Mouse (Mus musculus): ENCODE data around the gene Spata2l.
"Not testable (repeated sequence)": the region's sequence is repeated elsewhere in the genome, so short reads cannot be mapped to it uniquely, and the experiment has no call there.

The Spata2l gene

DNA sequence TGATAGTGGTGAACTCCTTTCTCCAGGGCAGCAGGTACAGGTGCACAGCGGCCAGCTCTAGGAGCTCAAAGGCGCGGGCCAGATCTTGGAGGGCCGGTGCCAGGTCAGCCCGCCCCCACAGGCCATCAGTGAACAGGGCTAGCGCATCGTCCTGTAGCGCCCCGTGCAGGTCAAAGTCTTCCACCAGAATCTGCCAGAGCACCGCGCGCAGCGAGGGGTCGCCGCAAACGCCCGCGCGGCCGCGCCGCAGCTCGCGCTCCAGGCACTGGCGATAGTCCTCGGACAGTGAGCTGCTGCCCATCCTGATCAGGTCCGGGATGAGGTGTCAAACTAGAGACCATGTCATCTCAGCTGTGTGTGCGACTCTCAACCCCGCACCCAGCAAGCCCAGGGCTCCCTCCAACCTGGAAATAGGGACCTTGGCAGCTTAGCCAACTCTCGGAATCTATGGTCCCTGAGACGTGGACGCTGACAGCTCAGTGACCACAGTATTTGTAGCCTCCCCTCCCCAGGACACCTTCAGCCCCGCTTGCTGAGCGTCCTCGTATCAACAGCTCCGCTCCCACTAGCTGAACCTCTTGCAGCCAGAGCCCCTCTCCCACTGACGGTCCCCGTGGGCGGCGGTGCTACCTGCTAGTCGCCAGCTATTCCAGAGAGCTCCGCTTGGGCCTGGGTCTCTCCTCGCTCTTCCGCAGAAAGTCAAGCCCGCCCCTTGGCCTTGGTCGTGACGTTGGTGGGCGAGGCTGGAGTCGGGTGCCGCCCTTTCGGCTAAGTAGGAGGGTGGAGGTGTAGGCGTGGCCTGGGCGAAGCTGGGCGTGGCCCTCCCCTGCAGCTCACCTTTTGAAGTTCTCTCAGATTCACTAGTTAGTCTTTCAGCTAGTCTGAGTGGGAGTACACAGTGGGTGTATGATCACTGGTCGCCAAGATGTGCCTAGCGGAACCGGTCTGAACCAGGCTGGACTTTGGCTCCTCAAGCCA, at the start of gene Spata2l:
Gene Spata2l, minus strand, starts transcription at position 714 of the 978 bp plus-strand sequence.
- DNase-seq (ENCODE audit: low read depth, low spot score): peak; percentile 59

DNA sequence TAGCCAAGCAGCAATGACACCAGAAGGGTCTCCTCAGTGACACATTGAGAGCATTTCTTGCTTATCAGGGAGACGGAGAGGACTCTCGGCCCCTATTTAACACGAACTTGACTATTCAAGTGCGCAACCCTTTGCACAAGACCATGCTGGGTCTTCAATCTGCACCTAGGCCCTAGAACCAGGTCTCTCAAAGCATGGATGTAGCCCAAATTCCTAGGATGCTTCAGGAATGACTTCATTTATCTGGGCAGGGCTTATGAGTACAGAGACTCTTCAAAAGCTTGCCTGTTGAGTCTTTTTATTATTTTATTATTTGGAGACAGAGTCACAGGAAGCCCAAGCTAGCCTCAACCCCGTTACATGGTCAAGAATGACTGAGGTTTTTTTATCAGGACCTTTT, 48.5 kb upstream of the Spata2l start:
- DNase-seq (ENCODE audit: low read depth, low spot score): no peak

DNA sequence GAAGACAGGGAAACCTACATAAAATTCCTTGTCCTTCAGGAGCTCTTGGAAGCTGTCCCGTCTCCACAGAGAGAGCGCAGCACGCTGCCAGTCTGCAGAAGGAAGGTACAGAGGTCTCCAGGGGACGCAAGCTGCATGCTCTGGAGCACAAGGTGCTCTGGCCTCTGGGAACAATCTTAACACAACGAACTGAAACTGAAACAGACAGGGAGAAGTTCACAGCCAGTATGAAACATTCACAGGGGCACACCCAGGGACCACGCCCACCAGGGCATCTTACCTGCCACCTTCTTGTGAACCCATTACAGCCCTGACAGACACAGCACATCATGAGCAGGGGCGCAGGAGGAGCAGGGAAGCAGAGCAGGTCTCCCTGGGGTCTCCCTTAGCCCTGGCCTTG, 48.0 kb upstream of the Spata2l start:
- DNase-seq (ENCODE audit: low read depth, low spot score): no peak

DNA sequence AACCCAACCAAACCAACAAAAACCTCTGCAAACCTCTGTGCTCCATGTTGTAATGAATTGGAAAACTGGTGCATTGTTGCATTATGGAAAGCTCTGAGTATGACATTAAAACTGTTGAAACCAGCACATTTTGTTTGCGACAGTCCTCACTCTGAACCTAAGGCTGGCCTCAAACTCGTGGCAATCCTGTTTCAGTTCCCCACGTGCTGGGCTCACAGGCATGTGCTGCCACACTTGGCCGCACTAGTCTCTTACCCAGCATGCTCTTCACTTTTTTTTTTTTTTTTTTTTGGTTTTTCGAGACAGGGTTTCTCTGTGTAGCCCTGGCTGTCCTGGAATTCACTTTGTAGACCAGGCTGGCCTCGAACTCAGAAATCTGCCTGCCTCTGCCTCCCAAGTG, 47.0 kb upstream of the Spata2l start:
- DNase-seq (ENCODE audit: low read depth, low spot score): not testable (repeated sequence)

DNA sequence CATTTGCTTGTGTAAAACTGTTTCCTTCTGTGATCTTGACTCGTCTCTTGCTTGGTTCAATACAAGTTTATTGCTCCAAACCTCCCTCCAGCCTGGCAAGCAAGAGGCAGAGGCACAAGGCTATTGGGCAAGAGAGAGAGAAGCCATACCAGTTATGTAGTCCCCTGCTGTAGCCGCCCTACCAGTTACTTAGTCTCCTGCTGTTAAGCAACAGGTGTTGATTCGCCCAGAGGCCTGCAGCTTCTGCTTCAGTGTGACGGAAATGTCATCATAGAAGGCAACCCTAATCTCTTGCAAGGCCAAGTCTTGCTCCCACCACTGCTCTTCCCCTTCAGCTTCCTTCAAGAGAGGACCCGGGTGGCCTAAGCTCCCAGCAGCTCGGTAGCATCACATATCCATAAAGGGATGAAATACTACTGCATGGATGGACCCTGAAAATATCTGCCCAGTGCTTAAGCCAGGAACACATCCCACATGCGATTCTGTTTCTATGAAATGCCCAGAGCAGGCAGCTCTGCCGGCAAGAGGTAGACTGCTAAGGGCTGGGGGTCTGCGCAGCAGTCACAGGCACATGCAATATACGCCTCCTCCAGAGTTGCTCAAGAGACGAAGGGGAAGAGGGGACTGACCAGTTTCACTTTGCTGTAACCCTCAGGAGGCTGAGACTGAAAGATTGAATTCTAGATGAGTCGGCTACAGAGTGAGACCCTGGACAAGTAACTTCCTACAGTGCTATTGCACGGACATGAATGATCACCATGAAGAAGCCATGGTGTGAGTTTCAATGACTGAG, 44.5 kb upstream of the Spata2l start:
- no peak for DNase-seq (ENCODE audit: low read depth, low spot score)

DNA sequence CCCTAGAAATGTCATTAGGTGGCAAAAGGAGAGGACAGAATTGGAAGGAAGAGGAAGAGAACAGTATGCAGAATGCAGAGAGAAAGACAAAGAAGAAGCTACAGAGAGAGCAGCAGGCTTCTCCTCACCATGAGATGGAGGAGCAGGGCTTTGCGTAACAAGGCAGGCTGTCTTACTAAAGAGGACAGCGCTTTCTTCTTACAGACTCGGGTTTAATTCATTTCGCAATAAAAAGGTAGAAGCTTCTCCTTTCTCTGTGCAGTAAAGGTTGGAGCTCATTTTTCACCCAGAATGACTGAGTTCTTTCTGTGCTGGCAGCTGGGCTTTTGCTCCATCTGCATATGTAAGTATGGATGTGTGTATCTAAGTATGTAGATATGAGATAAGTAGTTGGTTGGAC, 43.8 kb upstream of the Spata2l start:
- no peak for DNase-seq (ENCODE audit: low read depth, low spot score)

DNA sequence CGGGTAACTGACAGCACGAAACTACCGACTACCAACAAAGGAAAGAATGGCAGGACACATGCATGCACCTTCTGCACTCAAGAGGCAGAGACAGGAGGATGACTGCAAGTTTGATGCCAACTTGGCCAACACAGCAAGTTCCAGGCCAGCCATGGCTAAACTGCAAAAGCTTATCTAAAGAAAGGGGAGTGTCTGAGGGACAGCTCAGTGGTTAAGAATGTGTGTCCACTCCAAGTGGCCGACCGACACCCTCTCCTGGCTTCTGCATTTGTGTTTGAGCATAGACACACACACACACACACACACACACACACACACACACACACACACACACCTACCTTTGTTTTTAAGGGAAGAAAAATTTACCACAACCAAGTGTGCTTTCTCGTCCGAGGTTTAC, 42.4 kb upstream of the Spata2l start:
- no peak for DNase-seq (ENCODE audit: low read depth, low spot score)

DNA sequence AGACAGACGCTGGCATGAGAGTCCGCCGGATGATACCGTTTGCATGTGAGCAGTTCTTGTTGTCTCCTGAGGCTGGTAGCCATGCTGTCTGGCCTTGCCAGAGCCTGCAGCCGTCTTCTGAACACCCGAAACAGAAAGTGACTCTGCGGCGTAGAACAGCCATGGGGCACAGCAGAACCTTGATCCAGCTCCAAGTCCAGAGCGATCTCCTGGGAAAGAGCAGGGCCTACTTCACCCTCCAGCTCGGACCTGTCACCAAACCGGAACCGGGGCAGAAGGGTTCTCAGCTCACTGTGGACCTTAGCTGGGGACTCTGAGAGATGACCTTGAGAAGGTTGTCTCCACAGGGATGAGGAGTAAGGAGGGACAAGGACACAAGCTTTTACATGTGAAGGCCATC, 39.1 kb upstream of the Spata2l start:
- DNase-seq (ENCODE audit: low read depth, low spot score): no peak

DNA sequence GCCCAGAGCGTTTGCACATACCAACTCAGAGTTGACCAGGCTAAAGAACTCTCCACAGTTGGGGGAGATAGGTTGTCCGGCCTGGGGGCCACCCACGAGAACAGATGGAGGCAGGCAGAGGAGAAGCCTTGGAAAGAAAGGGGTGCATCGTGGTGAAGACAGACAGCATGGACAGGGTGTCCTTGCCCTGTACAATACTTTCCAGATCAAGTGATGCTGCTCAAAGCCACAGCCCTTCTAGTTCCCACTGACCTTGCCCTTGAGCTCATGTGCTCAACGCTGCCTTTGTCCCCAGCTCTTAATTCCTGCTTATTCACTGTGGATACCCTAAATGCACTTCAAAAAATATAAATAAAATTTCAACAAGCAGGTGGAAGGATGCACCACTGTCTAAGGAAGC, 38.4 kb upstream of the Spata2l start:
- no peak for DNase-seq (ENCODE audit: low read depth, low spot score)

DNA sequence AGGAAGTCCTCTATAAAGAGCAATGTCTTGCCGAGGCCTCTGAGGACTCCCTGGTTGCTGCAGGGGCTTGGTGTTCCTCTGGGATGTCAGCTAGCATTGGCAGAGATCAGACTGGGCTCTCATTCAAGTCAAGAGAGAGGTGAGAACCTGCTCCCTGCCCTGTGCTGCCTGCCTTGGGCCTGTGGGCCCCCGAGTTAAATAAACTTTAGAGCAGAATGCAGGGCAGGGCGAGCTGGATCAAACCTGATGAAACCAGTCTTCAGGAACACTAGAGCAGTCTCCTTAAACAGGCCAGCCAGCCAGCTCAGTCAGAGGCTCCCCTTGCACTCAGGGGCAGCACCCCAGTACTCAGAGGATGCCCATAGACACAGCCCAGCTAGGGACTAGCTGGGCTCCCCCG, 35.9 kb upstream of the Spata2l start:
- DNase-seq (ENCODE audit: low read depth, low spot score): no peak

DNA sequence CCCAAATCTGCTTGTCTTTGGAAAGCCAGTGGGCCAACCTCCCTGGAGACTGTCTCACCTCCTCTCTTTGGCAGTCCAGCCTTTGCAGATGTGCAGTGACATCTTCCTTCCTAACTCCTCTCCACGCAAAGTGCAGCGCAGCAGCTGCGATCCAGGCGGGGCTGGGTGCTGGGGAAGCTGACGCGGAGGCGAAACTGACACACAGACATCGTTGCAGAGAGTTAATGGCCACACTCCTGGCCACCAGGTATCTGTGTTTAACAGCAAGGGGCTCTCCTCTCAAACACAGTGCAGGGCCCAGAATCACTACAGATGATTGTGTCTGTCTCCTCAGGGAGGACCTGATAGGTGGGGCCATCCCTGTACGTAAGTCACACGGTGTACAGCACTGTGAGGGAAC, 35.1 kb upstream of the Spata2l start:
- no peak for DNase-seq (ENCODE audit: low read depth, low spot score)

DNA sequence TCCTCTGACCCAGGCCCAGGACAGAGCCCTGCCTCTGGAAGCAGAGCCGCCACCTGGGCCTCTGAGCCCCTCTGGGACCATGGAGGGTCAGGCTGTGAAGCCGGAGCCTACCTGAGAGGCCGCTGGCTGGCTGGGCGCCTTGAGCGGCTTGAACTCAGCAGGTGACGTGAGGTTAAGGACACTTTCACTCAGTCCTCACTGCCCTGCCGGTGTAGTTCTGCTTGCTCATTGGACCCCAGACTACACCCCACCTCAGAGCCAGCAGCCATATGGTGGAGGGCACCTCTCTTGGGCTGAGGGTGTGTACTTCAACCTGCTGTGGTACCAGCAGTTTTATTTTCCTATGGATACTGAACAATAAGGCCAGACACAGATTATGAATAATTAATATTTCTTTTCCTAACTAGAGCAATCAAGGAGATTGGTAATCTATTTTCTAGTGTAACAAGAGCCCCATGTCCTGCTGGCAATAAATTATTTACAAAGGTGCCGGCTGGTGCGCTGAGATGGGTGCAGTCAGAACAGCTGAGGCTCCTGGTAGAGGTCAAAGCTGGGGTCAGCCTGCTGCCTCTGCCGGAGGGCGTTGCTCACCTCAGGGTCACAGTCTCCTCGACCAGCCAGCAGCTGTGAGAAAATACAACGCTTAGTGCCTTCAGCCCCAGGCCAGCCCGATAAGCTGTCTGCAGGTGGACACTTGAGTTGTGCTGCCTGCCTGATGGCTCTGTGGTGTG, 32.1 kb upstream of the Spata2l start:
- DNase-seq (ENCODE audit: low read depth, low spot score): no peak

DNA sequence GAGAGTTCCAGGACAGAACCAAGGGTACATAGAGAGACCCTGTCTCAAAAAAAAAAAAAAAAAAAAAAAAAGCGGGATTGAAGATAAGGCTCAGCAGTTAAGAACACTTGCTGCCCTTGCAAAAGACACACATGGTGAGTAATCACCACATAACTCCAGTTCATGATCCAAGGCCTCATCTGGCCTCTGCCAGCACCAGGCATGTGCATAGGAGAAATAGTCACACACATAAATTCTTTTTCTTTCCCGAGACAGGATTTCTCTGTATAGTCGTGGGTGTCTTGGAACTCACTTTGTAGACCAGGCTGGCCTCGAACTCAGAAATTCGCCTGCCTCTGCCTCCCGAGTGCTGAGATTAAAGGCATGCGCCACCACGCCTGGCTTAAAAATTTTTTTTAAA, 21.6 kb upstream of the Spata2l start:
- DNase-seq (ENCODE audit: low read depth, low spot score): not testable (repeated sequence)

DNA sequence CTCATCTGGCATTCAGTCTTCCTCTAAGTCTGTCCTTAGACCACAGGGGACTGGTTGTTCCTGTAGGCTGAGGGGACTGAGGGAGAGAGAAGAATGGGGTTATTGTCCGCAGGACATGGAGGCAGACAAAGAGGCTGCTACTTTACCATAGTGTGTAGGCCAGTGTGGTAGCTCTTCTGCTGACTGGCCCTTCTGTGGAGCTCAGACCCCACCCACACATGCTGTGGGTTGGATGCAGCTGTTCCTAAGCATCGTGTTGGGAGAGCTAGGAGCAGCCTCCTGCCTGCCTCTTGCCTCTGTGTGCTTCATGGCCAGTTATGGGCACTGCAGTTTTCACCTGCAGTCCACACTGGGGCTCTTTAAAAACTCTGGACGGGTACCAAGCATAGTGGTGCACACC, 21.1 kb upstream of the Spata2l start:
- no peak for DNase-seq (ENCODE audit: low read depth, low spot score)

DNA sequence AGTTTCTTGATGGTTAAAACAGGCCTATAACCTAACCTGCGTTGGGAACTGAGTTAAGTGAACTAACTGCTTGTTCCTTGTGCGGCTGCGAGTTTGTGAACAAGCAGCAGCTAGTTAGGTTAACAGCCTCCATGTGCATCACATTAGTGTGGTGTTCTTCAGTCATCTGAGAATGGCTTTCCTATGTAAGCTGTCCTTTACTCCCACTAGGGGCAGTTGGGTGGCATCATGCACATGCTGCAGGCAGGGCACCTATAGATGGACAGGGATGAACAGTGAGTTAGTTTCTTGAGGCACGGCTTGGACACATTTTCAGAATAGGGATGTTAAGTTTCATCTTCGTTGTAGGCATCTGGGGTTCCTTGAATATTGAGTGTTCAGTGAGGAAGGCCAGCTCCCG, 19.1 kb upstream of the Spata2l start:
- DNase-seq (ENCODE audit: low read depth, low spot score): no peak

DNA sequence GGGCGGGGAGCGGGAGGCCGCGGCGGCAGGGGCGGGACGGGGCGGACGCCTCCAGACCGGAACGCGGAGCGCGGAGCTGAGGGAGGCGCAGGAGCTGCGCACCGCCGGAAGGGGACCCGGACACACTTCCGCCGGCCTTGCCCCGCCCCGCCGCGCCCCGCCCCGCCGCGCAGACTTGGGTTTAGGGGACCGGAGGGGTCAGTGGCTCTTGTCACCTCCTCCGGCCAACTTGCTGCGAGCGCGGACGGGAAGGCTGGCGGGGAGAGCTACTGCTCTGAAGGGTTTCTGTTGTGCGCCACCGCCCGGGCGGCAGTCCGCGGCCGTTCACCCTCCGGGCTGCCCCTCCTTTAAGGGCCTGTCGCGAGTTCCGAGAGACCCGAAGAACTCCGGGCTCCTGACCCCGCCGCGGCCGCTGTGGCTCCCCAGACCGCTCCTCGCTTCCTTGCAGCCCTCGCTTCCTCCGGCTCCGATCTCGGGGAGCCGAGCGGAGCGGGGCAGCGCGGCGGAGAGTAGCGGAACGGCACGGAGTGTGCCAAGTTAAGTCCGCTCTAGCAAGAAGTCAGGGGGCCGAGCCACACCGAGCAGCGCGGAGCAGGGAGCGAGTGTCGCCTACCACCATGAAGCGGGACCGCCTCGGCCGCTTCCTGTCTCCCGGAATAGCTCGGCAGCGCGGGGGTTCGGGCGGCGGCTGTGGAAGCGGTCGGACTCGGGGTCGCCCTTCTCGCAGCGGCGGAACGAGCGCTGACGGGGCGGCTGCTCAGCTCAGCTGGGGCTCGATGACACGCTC, 18.3 kb upstream of the Spata2l start, which contains the start of the genes Zfp276 and Vps9d1:
Gene Zfp276, plus strand, starts transcription at position 97 of the 787 bp plus-strand sequence.
Gene Vps9d1, minus strand, starts transcription at position 250 of the 787 bp plus-strand sequence.
- peak; percentile 63 for DNase-seq (ENCODE audit: low read depth, low spot score)

DNA sequence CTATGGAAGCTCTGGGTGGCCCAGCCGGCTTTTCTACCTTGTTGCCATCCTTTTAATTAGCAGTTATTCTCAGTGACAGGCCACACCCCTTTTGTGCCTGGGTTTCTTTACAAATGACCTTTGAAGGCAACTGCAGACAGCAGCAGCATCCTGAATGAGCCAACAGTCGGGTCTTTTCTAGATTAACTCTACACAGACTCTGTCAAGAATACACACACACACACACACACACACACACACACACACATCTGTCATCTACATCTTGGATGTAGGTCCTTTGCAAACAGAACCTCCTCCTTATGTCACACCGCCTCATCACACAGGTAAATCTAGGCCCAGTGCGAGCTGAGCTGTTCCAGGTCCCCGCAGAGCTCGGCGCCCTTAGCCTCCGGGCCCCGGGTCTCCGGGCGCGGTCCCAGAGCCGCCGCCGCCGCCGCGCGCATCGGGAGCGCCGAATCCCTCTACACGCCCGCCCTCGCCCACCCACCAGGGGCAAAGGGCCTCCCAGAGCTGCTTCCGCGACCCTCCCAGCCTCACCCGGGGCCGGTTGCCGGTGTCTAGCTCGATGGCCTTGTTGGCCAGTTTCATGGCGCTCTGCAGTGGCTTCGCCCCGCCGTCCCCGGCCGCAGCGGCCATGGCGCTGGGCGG, 17.5 kb upstream of the Spata2l start:
- no peak for DNase-seq (ENCODE audit: low read depth, low spot score)

DNA sequence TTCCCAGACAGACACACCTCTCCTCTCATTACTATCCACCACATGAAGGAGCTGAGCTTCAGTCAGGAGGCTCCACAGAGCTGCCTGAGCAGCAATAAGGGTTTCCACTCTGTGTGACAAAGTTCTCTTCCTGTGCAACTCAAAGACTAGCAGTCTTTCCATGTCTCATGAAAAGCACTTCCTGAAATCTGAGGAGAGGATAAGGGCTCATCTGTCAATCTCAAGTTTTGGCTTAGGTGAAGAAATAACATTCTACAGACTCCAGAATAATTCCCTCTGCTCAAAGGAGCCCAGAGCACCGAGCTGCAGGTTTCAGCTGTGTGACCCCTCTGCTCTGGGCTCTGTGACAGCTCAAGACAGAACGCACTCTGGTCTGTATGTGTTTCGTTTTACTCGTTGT, 16.9 kb upstream of the Spata2l start:
- no peak for DNase-seq (ENCODE audit: low read depth, low spot score)

DNA sequence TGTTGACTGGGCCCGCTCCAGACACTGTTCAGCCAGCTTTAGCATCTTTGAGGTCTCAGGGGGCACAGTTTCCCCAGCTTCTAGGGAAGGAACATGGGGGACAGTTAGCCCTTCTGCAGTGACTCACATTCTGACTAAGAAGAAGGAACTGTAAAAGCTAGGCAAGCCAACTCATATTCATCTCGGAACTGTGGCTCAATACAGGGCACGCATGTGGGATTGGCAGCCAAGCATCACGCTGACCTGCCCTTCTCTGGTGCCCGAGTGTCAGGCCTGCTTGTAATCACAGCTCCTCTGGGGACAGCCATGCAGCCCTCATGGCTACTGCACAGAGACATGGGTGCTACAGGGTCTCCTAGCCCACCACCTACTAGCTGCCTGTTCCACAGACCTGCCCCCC, 14.9 kb upstream of the Spata2l start:
- DNase-seq (ENCODE audit: low read depth, low spot score): no peak

DNA sequence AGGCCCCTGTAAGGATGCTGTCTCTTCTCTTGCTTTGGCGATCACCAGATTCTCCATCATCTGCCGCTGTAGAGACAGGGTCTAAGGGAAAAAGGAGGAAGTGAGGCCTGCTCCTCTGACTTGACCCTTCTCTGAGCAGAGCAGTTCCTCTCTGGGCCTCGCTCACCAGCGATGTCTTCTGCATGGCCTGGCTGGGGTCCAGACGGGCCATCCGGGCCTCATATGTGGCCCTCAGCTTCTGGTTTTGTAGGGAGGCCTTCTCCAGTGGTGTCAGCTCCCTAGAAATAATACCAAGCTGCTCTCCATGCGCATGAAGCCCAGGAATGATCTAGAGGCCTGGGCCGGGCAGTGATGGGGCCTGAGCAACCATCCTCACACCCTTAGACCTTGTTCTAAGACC, 12.6 kb upstream of the Spata2l start:
- no peak for DNase-seq (ENCODE audit: low read depth, low spot score)

DNA sequence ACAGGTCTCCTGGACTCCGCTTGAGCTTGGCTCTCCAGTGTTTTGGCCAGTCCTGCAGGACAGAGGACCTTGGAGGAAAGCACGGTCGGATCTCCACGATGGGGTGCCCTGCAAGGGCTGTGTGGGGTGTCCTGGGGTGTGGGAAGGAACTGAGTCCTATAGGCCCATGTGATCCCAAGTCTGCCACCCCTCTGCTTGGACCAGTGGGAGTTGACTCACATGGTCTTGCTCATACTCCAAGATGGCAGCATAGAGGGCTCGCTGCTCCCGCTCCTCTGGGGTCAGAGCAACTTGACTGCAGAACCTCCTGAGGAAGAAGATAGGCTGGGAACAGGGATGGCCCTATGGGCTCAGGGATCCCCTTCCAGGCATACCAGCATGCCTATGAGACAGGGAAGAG, 11.7 kb upstream of the Spata2l start:
- no peak for DNase-seq (ENCODE audit: low read depth, low spot score)
